Mouse (Mus musculus) WW6 (cell line): ENCODE measurements around the gene Homer1.

Source experiments
- DNase-seq: peaks from one replicate; pipeline ENCODE4 v3.0.0-alpha.2; 2013; ENCODE audit warnings: low read depth, low spot score

Gene Homer1

DNA sequence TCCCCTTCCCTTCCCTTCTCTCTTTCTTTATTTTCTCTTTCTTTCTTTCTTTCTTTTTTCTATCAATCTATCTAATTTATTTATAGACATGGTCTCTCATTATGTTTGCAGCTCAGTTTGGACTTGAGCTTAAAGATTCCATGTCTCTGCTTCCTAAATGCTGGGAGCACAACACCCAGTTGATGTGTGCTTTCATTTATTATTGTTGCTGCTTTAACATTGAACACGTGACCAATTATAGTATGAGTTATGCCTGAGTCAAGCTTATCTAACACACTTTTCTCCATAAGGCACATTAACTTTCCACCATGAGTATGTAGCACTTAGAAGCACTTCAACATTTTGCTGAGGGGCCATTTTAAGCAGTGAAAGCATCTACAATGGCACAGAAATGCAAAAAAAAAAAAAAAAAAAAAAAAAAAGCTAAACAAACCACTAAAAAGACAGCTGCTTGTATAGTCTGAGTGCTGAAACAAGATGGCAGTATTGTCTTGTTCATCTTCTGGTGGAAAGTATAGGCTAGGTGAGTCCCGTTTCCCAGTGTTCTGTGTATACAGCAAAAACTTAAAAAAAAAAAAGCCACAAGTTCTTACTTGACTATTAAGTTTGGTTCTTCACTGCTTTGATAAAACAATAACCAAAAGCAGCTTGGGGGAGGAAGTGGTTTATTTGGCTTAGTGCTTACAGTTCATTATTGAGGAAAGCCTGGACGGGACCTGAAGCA lies 41.3 kb downstream of the Homer1 start:
- no peak for DNase-seq

DNA sequence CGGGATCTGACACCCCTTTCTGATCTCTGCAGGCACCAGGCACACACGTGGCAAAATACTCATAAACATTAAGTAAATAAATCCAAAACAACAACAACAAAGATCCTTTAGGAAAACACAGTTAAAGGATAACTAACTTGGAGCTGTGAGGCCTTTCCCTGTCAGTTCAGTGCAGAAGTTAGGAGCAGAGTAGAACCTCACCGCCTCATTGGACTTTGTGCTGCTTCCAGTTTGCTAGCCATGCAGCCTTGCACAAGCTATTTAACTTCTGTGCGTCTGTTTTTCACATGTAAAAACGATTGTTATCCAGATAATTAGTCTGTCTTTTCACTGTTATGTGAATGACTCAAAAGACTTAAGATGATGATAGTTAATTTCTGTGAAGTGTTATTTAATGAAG lies 43.2 kb downstream of the Homer1 start:
- no peak for DNase-seq

GRCm38 (mm10) chr13:93344395-93344794 lies 45.0 kb downstream of the Homer1 start:
- DNase-seq: no peak

- DNase-seq: no peak
Observed at GRCm38 (mm10) chr13:93345854-93346253, 46.4 kb downstream of the Homer1 start.

- DNase-seq: no peak
Observed at GRCm38 (mm10) chr13:93352030-93352429, 52.6 kb downstream of the Homer1 start.

DNA sequence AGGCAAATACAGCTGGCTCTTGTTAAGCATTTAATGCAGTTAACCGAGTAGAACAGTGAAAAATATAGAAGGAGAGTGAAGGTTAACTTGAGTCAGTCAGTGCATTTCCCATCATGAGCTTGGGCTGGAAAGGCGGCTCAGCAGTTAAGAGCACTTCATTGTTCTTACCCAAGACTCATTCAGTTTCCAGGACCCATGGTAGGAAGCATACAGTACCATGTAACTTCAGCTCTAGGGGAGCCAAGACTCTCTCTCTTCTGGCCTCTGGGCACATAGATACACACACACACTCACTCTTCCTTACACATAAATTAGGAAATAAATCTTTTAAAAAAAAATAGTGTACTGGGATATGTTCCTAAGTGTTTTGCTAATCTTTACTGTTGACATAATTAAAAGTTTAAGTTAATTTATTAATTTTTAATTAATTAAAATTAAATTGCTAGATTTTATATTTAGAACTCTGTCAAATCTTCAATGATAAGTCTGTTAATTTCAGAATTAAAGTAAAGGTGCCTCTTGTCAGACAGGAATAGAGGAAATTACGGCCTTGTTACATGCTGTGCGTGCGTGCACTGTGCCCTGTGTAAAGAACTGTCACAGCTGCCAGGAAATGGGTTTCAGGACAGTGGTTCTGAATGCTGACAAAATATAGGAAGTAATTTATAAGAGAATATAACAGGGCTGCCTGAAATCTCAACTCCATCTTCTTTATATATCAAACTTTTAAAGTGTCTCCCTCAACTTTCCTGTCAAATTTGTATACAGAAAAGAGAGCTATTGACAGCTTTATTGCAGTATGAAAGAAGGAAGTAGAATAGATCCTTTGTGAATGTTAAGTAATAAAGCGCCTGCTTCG lies 55.2 kb downstream of the Homer1 start:
- DNase-seq: no peak

GRCm38 (mm10) chr13:93355279-93355587 lies 55.8 kb downstream of the Homer1 start:
- no peak for DNase-seq

GRCm38 (mm10) chr13:93358522-93358921 lies 59.1 kb downstream of the Homer1 start:
- DNase-seq: no peak

DNA sequence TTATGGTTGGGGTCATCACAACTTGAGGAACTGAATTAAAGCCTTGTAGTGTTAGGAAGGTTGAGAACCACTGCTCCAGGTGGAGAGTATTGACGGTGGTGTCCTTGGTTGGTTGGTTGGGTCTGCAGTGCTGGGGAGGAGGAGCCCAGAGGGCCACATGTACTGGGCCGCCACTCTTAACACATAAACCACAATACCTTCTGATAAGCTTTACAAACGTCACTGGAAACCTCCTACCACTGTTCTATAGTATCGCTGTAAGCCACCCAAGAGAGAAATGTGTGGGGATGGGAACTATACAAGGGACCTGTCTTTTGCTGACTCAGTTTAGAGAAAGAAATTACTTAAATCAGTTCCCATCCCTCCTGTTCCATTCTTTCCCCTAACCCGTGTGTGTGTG lies 68.1 kb downstream of the Homer1 start:
- no peak for DNase-seq

DNA sequence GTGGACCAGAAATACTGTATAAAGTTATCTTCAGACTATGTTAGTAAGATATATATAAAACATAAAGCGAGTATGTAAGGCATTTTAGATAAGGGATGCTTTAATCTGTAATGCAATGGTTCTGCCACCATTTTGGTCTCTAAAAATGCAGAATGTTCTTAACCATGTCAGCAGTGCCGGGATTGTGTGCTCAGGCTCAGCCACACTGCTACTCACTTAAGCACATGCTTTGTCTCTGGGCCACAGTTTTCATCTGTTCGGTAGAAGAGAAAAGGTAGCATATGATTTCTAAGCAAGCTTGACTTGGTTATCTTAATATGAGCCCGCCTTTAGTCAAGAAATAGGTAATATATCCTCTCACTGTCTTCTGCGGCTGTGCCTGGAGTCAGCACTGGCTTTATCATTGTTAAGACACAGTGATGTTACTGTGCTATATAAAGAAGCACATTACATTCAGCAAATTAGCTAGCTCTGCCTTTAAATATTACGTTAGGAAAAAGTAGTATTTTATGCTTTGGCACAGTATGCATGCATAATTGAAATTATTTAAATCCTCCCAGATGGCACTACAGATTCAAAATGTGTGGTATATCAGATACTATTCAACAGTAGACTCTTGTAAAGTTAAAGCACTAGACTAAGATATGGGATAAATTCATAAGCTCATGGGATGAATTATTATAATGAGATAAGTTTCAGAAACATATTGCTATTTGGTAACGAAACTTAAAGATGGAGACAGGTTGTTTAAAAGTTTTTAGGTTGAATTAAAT lies 69.6 kb downstream of the Homer1 start:
- no peak for DNase-seq

DNA sequence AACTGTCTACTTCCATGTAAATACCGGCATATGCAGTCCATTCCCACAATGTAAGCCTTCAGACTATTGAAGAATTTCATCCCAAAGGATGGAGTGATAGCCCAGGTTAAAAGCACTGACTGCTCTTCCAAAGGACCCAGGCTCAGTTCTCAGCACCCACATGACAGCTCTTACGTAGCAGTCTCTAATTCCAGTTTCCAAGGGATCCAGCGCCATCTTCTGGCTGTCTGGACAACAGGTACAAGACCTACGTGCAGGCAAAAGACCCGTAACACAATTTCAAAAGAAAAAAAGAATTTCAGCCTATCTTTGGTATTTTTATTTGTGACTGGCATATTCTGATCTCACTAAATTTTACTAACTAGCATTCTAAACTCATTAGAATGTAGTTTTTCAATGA lies 75.0 kb downstream of the Homer1 start:
- peak; percentile 28 for DNase-seq

- no peak for DNase-seq
Observed at GRCm38 (mm10) chr13:93378493-93378892, 79.1 kb downstream of the Homer1 start.

GRCm38 (mm10) chr13:93380399-93381063 lies 81.1 kb downstream of the Homer1 start:
- DNase-seq: no peak

DNA sequence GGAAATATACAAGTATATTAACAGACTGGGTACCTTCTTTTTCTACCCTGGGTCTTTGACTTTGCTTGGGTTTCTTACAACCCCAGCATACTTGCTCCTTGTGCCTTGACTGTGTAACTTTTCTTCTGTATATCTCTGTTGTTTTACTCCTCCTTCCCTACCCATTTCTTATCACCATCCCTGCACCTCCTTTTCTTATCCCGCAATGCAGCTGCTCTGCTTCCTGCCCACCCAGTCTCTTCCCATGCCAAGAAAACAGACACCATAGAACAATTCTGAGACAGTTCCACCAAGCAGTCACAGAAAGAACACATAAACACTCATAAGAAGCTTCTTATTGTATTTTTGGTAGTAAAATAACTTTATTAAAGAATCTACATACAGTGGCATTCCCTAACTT lies 81.9 kb downstream of the Homer1 start:
- DNase-seq: no peak

DNA sequence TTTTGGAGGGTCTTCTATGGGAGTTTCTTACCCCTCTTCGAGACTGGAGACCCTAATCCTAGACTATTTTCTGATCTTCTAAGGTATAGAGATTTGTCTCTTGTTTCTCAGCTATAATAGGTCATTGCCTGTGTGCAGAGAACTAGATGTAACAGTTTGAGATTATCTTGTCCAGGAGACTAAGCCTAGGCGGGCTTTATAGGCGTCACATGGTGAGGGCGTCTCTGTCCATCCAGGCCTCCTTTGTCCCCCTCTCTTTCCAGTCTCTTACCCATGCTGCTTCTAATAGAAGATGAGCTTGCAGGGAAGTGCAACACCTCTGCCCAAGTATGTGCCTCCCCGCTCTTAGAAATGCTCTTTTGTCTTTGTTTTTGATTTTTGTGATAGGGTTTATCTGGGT lies 83.7 kb downstream of the Homer1 start:
- DNase-seq: no peak

DNA sequence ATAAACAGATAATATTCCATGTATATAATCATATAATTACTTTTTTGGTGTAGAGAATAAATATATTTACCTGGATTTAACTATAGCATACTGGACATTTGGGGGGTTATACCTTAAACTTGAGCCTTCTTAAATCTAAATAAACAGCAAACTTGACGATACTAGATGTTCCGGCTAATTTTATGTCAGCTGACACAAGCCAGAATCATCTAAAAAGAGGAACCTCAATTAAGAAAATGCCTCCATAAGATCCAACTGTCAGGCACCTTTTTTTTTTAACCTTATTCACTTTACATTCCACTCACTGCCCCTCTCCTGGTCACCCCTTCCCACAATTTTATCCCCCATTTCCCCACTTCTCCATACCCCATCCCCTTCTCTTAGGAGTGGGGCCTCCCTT lies 84.2 kb downstream of the Homer1 start:
- DNase-seq: no peak

GRCm38 (mm10) chr13:93384481-93384880 lies 85.0 kb downstream of the Homer1 start:
- DNase-seq: no peak

DNA sequence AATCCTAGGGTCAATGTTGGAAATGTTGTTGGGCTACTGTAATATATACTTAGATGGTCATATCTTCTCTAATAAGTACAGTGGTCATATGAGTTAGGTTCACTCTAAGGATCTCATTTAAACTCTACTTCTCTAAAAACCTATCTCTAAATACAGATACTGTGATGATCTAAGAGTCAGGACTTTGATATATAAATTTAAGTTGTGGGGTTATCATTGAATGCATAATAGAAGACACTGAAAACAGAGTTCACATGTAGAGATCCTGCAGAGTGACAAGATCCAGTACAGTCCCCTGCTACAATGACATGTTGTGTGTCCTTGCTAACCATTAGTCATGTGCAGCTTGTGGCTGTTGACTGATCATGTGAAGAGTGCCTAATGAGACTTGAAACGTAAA lies 85.7 kb downstream of the Homer1 start:
- DNase-seq: no peak

GRCm38 (mm10) chr13:93387440-93387839 lies 88.0 kb downstream of the Homer1 start:
- DNase-seq: no peak

DNA sequence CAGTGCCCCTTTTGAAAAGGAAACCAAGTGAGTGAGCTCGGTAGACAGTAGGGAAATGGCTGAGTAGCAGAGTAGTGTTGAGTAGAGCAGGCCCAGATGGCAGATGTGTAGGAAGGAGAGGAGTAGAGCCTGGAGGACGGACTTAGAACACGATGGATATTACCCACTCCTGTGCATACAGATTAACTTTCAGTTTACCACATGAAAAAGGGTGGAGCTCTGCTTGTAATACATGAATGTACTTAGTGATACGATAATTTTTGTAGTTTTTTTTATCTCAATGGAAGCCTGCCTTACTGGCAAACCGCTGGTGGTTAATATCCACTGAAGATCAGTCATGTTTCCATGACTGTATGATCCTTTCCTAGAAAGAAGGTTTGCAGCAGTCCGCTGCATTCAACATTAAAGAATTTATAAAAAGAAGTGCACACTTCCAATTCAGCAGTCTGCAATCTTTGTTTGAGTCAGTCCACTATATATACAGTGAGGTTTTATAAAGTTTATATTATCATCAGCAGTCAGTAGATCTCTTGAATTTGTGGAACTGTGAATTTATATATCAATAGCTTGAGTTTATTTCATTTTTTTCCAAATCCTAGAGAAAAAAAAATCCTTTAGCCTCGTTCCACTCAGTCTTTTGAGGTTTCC lies 89.3 kb downstream of the Homer1 start:
- no peak for DNase-seq

DNA sequence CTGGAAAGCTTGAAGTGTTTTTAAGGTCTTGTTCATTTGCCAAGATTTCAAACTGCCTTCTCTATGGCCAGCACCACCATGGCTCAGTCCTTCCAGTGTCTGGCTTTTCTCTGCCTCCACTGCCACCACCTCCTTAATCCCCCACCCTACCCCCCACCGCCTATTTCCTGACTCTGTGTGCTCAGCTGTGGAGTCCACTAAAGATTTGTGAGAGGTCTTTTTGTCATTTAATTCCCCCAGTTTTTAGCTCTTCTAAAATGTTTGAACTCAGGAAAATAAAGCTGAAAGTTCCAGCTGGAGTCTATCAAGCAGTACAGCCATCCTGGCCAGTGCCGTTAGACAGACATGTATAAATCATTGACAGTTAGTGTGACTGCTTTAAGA lies 89.8 kb downstream of the Homer1 start:
- DNase-seq: no peak
